Mouse (Mus musculus) cortical plate, adult 2 months (tissue): ENCODE measurements at regions not wholly inside any gene's neighbourhood (a gene's known extent, or its start where the extent isn't known, plus 50 kb on each side); places are given as distances from the start of the nearest gene placed in this dataset.
"Not testable (repeated sequence)": the region's sequence is repeated elsewhere in the genome, so short reads cannot be mapped to it uniquely, and the experiment has no call there.

Experiments used
- H3K27ac ChIP-seq: fragments of 200-500 bp; 2 replicates; pipeline ENCODE4 v1.5.1; 2012; ENCODE audit warnings: low read length, control low read depth, inconsistent platforms; ENCODE audit not compliant: insufficient read depth
- H3K4me1 ChIP-seq: fragments of 200-500 bp; 2 replicates; pipeline ENCODE4 v1.6.1; 2011; ENCODE audit warnings: low read length; ENCODE audit not compliant: control insufficient read depth, insufficient read depth
- H3K4me3 ChIP-seq: fragments of 200-500 bp; 2 replicates; pipeline ENCODE4 v1.5.1; 2011; ENCODE audit warnings: mild to moderate bottlenecking, low read length, control low read depth; ENCODE audit not compliant: insufficient read depth
- CTCF ChIP-seq: fragments of 200-500 bp; IDR thresholded peaks from 2 replicates; pipeline ENCODE4 v1.5.1; 2011; ENCODE audit warnings: mild to moderate bottlenecking, control low read depth, low read length; ENCODE audit not compliant: insufficient read depth; ENCODE audit errors: extremely low read depth
- POLR2A ChIP-seq: fragments of 200-500 bp; IDR thresholded peaks from 2 replicates; pipeline ENCODE4 v1.6.1; 2011; ENCODE audit warnings: mild to moderate bottlenecking, low read length, control low read depth; ENCODE audit not compliant: insufficient read depth; ENCODE audit errors: extremely low read depth

DNA sequence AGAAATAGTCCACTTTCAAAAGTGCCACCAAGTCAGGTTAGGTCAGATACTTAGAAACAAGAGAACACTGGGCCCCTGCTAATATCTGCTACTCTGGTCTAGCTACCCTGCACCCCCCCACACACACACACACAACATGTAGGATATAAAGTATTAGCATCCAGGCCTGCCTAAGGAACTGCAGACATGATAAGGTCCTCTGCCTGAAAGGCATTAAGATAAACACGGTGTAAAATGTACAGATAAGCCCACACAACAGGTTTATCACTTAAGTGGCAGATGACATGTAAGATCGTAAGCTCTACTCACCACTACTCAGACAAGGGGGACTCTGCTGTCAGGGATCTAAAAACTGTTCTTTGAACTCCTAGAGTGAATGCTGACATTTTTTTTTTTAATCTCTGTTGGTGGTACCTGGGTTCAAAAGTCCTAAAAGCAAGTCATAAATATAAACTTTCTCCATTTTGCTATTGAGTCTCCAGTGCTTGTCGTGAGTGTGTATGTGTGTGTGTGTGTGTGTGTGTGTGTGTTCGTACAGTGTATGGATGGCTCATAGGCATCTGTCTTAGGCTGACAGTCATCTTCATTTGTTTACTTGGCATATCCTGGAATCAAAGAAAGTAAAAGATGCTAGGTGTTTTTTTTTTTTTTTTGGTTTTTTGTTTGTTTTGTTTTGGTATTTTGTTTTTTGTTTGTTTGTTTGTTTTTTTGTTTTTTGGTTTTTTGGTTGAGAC, 52.2 kb downstream of the Gm9817 start:
- no peak overlapping the region for H3K4me3 ChIP-seq
- no peaks in the 10 kb centered on the region for H3K4me1 ChIP-seq
- TF ChIP-seq POLR2A (no peak), CTCF (no peak)
- no peak overlapping the region for H3K27ac ChIP-seq

DNA sequence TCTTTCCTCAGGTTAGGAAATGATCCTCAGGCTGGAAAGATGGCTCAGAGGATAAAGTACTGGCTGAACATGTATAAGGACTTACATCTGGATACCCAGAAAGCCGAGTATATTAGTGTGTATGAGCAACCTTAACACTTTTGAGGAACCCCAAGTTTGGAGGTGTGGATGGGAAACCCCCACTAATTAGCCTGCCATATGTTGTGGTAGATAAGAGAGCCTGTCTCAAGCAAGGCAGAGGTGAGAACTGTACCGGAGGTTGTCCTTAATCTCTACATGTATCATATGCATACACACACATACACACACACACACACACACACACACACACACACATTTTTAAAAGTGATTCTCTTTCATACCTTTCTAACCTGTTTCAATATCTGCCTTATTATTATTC, 62.1 kb downstream of the Gm9817 start:
- TF ChIP-seq CTCF (no peak), POLR2A (no peak)
- Histone ChIP-seq H3K27ac (no peak overlapping the region), H3K4me3 (no peak overlapping the region), H3K4me1 (no peaks in the 10 kb centered on the region)

- Histone ChIP-seq H3K4me1 (no peaks in the 10 kb centered on the region; the same call in 1 of the 2 replicates), H3K27ac (no peak overlapping the region), H3K4me3 (no peak overlapping the region)
- TF ChIP-seq POLR2A = no peak
- no peak for TF ChIP-seq CTCF
These were observed 66.6 kb downstream of the Gm9817 start for GRCm38 (mm10) chr13:45145129-45145528.

DNA sequence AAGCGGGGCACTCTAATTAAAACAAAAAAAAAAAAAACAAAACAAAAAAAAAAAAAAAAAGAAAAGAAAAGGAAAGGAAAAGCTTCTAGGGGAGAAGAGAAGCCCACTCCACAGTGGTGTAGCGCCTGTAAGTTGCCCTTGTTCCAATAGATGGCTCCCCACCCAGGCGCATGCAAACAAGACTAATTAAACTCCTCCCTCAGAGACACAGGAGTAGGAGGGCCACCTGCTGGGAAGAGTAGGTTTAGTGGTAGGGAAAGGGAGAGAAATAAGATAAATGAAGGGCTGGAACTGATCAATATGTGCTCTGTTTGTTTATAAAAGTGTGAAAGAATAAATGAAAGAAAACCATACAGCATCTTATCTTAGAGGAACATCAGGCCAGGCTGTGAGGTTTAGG, 77.7 kb downstream of the Gm9817 start:
- no peak overlapping the region for H3K27ac ChIP-seq
- TF ChIP-seq POLR2A = no peak
- TF ChIP-seq CTCF = 0 out of 2 replicates have a peak, but pooled peaks have one; percentile 8
- no peaks in the 10 kb centered on the region for H3K4me1 ChIP-seq
- no peak overlapping the region for H3K4me3 ChIP-seq

- Histone ChIP-seq H3K4me3 (no peak overlapping the region), H3K27ac (no peak overlapping the region), H3K4me1 (no peaks in the 10 kb centered on the region)
- TF ChIP-seq CTCF (no peak), POLR2A (no peak)
These were observed 78.5 kb downstream of the Gm9817 start for GRCm38 (mm10) chr13:45156982-45157381.

DNA sequence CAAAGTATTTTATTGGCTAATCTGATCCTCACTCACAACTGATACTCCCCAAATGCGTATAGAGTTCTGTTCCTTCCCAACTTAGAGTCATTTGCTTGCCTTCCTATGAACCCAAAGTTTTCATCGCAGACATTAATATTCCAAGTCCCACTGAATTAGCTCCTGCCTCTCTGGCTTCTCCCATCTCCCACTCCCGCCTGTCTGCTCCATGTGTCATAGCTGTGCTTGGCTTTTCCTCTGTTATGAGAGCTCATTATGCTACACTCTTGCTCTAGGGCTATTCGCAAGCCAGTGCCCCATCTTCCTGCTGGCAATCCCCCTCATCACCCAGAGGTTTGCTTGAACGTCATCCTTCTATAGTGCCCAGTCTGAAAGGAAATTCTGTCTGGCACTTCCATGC, 81.8 kb downstream of the Gm9817 start:
- TF ChIP-seq POLR2A = no peak
- TF ChIP-seq CTCF = no peak
- Histone ChIP-seq H3K4me3 (no peak overlapping the region), H3K27ac (no peak overlapping the region), H3K4me1 (no peaks in the 10 kb centered on the region)

DNA sequence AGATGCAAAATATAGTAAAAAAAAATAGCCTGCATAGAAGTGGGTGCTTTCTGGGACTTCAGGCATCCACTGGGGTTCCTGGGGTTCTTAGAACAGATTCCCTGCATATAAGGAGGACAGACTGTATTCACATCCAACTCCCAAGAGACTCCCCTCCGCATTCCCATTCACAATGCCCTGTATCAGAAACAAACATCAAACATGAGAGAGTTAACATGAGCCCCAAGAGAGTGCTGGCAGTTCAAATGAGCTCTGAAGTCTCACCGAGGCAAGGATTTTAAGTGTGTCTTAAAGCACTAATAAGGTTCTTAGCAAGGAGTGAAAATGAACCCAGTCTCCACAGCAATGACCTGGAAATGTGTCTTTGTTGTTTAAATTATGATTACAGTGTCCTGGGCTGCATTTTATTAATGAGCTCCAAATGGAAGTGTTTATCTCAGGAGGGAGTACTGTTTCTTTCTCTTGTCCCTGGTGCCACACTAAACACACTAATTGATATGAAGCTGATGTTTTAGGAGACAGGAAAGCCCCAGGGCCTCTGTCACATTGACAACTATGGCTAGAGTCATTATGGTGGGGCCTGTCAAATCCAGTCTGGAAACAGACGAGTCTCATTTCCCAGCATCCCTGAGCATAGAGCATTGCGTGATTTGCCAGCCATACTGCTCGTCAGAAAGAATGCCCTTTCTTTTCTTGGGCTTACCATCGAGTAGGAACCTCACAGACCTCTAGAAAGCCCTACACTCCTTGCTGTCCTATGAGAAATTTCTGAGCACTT, 85.7 kb downstream of the Gm9817 start:
- Histone ChIP-seq H3K27ac (no peak overlapping the region), H3K4me1 (no peaks in the 10 kb centered on the region), H3K4me3 (no peak overlapping the region)
- TF ChIP-seq POLR2A (no peak), CTCF (no peak)

DNA sequence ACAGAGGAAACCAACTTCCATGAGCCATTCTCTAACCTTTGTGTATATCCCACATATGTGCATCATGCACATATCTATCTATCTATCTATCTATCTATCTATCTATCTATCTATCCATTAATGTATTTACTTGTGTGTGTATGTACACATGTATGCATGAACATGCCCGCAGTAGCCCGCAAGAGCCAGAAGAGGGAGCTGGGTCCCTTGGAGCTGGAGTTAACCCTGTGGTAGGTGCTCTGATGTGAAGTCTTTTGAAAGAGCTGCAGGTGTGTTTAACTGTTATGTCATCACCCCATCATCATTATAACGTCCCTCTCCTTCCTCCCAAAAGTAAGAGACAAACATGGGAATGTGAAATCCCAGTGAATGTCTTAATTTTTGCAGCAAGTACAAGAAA, 86.7 kb downstream of the Gm9817 start:
- Histone ChIP-seq H3K4me1 (no peaks in the 10 kb centered on the region), H3K4me3 (no peak overlapping the region), H3K27ac (no peak overlapping the region)
- TF ChIP-seq CTCF (0 out of 2 replicates have a peak, but pooled peaks have one; percentile 12), POLR2A (no peak)

DNA sequence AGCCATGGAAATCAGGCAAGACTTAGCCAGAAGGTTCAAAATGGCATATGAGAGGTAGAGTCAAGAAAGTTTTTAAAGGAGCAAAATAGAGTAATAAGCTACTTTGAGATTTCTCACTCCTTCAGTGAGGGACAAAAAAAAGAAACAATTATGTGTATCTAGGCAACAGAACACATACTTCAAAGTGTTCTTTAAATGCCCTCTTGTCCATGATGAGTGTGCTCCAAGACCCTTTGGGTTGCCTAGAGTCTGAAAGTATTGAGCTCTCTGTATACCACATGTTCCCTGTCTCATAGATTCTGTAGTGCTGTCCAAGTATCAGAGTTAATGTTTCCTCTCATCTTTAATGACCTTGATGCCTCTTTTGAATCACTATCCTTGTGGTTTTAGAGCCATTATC, 91.2 kb downstream of the Gm9817 start:
- H3K4me3 ChIP-seq = no peak overlapping the region
- TF ChIP-seq POLR2A (no peak), CTCF (no peak)
- no peaks in the 10 kb centered on the region for H3K4me1 ChIP-seq
- no peak overlapping the region for H3K27ac ChIP-seq

DNA sequence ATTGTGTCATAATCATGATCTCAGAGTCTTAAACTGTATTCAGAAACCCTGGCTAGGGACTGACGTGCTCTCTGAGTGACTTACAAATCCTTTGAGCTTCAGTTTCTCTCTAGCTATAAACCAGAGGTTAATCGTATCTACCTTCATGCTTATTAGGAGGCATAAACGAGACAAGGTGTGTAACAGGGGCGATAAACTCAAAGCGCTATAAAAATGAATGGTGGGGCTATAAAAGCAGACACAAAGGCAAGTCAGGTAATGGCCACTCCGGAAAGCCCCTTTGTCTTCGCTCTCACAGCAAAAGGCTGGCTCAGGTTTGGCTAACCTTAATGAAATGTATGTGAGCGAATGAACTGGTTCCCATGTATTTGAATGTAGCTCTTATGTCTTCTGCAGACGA, 94.6 kb downstream of the Gm9817 start:
- no peak for TF ChIP-seq CTCF
- TF ChIP-seq POLR2A = no peak
- no peak overlapping the region for H3K4me3 ChIP-seq
- no peak overlapping the region for H3K27ac ChIP-seq
- H3K4me1 ChIP-seq = no peaks in the 10 kb centered on the region

GRCm38 (mm10) chr13:45175711-45176205, 97.3 kb downstream of the Gm9817 start:
- not testable (repeated sequence) for H3K27ac ChIP-seq, H3K4me1 ChIP-seq, H3K4me3 ChIP-seq
